In the genomic region with DNA sequence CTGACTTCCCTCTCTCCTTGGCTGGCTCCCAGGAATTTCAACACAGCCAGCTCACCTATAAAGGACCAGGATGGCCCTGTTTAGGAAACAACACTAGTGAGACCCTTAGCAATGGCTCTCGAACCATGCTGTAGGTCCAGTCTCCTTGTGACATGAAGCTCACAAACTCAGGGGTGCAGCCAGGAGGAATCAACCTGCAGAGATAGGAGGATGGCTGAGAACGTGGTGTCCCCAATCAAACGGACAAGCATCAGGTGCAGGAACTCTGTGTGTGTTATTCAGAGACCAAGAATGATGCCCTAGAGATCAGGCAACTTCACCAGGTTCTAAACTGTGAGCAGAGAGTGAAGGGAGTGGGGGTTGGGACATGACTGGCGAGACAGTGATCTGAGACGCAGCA, we compare ENCODE assay signal across 29 mouse cellular contexts. TPM values are rescaled to one million over a fixed set of nuclear protein-coding genes. Genes with fewer than 3 reads are reported as not detected.
"Had no signal": no experiment of that assay in that cellular context is flagged by ENCODE, and none has a peak within 500 bp of the region (broad histone marks: within the 10 kb centered on the region; RNA-seq: fewer than 3 reads in every experiment).

No protein-coding gene starts in this region.

- H3K9ac ChIP-seq: forebrain, postnatal 0 days; heart, embryonic 15.5 days; hindbrain, embryonic 13.5 days; hindbrain, embryonic 15.5 days; kidney, embryonic 15.5 days; limb, embryonic 12.5 days; liver, embryonic 13.5 days; liver, embryonic 15.5 days had no signal

- H3K27me3 ChIP-seq: heart, embryonic 15.5 days; kidney, embryonic 15.5 days; limb, embryonic 12.5 days; liver, embryonic 13.5 days had no signal

- ATAC-seq: forebrain, postnatal 0 days; hindbrain, postnatal 0 days; intestine, embryonic 16.5 days had no signal

- H3K4me2 ChIP-seq: heart, embryonic 11.5 days; heart, embryonic 15.5 days; hindbrain, embryonic 13.5 days; hindbrain, embryonic 15.5 days; kidney, embryonic 15.5 days; limb, embryonic 12.5 days; liver, embryonic 11.5 days; liver, embryonic 13.5 days; liver, embryonic 15.5 days had no signal

- H3K27ac ChIP-seq: heart, embryonic 15.5 days; hindbrain, embryonic 13.5 days; hindbrain, embryonic 15.5 days; hindbrain, postnatal 0 days; kidney, postnatal 0 days; layer of hippocampus, adult 2 months; left cerebral cortex, adult 2 months; limb, embryonic 10.5 days; limb, embryonic 12.5 days; liver, embryonic 13.5 days; liver, embryonic 15.5 days had no signal

- H3K4me3 ChIP-seq: heart, embryonic 15.5 days; hindbrain, embryonic 13.5 days; hindbrain, embryonic 15.5 days; kidney, embryonic 15.5 days; layer of hippocampus, adult 2 months; left cerebral cortex, adult 2 months; limb, embryonic 10.5 days; limb, embryonic 12.5 days; liver, embryonic 13.5 days; liver, embryonic 15.5 days had no signal

- H3K9me3 ChIP-seq: heart, embryonic 15.5 days; hindbrain, embryonic 13.5 days; hindbrain, embryonic 15.5 days; kidney, embryonic 15.5 days; limb, embryonic 10.5 days; limb, embryonic 12.5 days; liver, embryonic 15.5 days had no signal

- H3K36me3 ChIP-seq: heart, embryonic 15.5 days; hindbrain, embryonic 13.5 days; hindbrain, embryonic 15.5 days; kidney, embryonic 15.5 days; limb, embryonic 10.5 days; limb, embryonic 12.5 days; liver, embryonic 13.5 days; liver, embryonic 15.5 days had no signal

- DNase-seq: forebrain, postnatal 0 days; gastrocnemius, postnatal 10 days; gastrocnemius, postnatal 25 days; heart, adult 18-20 months; heart, postnatal 36 days; kidney, adult 11 months; kidney, adult 2 months; kidney, adult 9 months; kidney, postnatal 14 days; kidney, postnatal 36 days; liver; liver, embryonic 13.5 days had no signal

- H3K4me1 ChIP-seq: hindbrain, embryonic 15.5 days had no signal

RNA-seq across cellular contexts. Expression of a gene that starts 29.1 kb away (rescaled TPM):
- total RNA-seq: hematopoietic stem cell, adult 5-6 weeks; hindbrain, postnatal 0 days; layer of hippocampus, postnatal 10 days had no signal
- polyA plus RNA-seq: hindbrain, embryonic 15.5 days; large intestine, adult 2 months had no signal

RNA-seq across cellular contexts. Expression of a gene that starts 47.9 kb away (rescaled TPM):
- polyA plus RNA-seq: liver, embryonic 11.5 days had no signal
